Mouse (Mus musculus): ENCODE results near the gene Olfr1143.

Gene Olfr1143

DNA sequence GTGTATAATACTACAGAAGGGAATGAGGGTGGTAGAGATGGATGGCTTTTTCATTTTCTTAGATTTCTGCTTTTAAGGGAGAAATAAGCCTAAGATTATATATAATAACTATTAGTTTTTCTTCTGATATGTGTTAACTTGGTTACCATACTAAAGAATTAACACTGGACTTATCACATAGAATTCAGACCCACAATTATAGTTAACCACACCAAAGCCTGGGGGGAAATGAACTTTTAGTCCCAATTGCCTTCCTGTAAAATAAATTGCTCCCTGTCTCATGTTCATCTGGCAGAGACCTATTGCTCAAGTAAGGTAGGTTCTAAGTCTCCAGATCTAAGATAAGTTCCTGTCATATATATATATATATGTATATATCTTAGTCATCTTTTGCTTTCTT lies at the start of gene Olfr1143:
TSS of gene Olfr1143 (plus strand) at position 301 of the 400 bp plus-strand sequence.
- no peak for DNase-seq (ENCODE audit: low read depth, low spot score)

DNA sequence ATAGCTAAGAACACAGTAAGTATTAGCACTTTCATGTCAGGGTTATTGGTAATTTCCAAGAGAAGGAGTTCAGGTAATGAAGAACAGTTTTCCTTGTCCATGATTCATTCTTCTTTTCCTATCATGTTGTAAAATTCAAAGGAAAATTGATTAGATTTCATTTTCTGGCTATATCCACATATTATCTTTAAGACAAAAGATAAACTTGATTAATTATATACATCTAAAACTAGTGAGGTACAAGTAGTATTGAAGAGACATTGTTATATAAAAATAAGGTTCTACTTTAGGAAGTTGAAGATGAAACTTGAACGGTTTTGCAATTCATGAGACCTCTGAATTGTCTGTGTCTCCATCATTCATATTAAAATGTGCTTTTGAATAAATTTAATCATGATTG lies 46.5 kb upstream of the Olfr1143 start, which contains the start of gene Olfr1141:
TSS of gene Olfr1141 (minus strand) at position 101 of the 400 bp plus-strand sequence.
- no peak for DNase-seq (ENCODE audit: low read depth, low spot score)

DNA sequence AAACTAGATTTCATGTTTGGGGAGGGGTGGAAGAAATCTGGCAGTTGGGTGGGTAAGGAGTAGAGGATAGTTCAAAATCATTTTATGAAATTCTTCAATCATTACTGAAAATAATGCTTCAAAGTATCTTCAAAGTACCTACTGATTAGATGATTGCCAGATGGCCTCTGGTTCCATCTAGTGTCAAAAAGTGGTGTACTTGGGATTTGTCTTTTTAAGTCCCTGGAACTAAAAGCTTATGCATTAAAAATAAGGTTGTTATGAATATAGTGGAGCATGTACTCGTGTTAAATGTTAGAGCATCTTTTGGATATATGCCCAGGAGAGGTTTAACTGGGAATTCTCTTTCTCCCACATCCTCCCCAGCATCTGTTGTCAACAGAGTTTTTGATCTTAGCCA lies 24.2 kb upstream of the Olfr1143 start:
- no peak for DNase-seq (ENCODE audit: low read depth, low spot score)

DNA sequence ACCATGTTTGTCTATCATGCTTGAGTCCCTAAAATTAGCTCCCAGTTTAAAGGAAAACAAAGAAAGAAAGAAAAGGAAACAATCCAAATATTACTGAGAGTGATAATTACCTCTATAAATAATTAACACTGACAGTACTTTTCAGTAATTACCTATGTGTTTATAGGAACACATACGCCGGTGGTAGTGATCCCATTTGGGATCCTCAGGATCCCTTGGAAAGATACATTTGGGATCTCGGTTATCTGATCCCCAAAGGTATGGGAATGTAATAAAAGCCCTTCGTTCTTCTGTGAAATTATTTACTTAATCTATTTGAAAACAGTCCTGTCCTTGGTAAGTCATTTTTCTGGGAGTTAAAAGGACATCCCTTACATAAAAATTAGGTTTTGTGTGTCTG lies 21.2 kb upstream of the Olfr1143 start, which contains the start of gene Olfr152:
TSS of gene Olfr152 (plus strand) at position 301 of the 400 bp plus-strand sequence.
- DNase-seq (ENCODE audit: low read depth, low spot score), result no peak

DNA sequence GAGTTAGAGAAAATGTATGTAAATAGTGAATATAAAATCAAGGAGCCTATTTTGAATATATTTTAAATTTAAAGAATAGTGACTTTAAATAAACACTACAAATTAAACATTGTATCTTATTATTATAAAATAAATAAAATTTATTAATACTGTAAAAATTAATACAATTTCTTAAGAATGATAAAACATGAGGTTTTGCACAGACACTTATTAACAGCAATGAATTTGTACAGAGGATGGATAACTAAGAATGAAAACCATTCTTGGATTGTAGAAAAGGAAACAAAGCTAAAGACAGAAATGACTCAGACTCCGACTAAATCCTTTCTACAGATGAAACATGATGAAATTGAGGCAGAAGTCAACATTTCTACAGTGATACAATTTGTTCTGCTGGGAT lies 9.1 kb downstream of the Olfr1143 start, which contains the start of gene Olfr1145:
TSS of gene Olfr1145 (plus strand) at position 301 of the 400 bp plus-strand sequence.
- DNase-seq (ENCODE audit: low read depth, low spot score), result no peak

DNA sequence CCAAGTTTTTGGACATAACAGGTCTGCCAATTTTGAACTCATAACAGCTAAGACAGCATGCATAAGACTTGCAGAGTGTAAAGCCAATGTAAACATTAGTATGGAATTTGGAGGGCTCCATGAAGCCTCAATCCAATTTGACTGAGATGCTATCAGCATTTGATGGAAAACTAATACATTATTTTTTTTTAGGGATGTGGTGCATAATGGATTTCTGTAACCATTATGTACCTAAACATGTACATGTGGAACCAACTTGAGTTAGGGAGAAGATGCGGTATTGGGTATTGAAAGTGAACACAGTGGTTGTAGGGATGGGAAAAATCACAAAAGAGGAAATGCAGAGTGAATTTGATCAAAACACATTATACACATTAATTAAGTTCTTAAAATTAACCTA lies 29.8 kb downstream of the Olfr1143 start, which contains the start of gene Olfr1148:
TSS of gene Olfr1148 (plus strand) at position 301 of the 400 bp plus-strand sequence.
- DNase-seq (ENCODE audit: low read depth, low spot score), result no peak

DNA sequence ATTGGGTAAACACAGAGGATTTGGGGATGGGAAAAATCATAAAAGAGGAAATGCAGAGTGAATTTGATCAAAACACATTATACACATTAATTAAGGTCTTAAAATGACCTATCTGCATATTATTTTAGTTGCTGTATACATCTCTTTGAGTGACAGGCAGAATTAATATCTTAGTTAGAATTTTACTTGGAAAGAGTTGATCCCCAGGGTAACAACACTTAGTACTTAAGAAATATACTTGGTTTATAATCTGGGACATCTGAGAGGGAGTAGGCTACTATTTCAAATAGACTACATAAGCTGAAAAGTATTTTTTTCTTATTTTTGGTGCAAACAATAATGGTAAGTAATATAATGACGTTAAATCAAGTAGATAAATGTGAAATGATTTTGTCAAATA lies 43.3 kb downstream of the Olfr1143 start, which contains the start of gene Olfr1150-ps1:
TSS of gene Olfr1150-ps1 (plus strand) at position 301 of the 400 bp plus-strand sequence.
- no peak for DNase-seq (ENCODE audit: low read depth, low spot score)

Measured in brain, embryonic 18.5 days (tissue).